Mouse (Mus musculus) v-Abl transformed pro-B cells (cell line): ENCODE results near the gene Ccnd3.

Experiments
- in situ Hi-C, 2 experiments: fragments of 400-800 bp; cut with MboI; formaldehyde crosslinking; loops; one replicate each; pipeline ENCODE4 v1.15.1; 2025; ENCODE audit not compliant: unreplicated experiment in 2 of 2

Gene Ccnd3

GRCm38 (mm10) chr17:47508012-47508608 is 3.3 kb downstream of the Ccnd3 start:
- in situ Hi-C loops, result loop anchor here (5.0 to 25.0 kb wide), 4 partner anchors 99 to 429 kb away; partner anchors contain the start of genes Frs3 (in 1 of the 2), Gm21981 (in 1 of the 2), Prickle4 (in 1 of the 2) and Tomm6 (in 1 of the 2)

GRCm38 (mm10) chr17:47509031-47509705 is 4.3 kb downstream of the Ccnd3 start:
- in situ Hi-C loops, result loop anchor here (5.0 to 25.0 kb wide), 4 partner anchors 98 to 428 kb away; partner anchors contain the start of genes Frs3 (in 1 of the 2), Gm21981 (in 1 of the 2), Prickle4 (in 1 of the 2) and Tomm6 (in 1 of the 2)

GRCm38 (mm10) chr17:47511111-47512020 is 6.5 kb downstream of the Ccnd3 start:
- in situ Hi-C loops, result loop anchor here (5.0 to 25.0 kb wide), 3 partner anchors 46 to 426 kb away; no protein-coding TSS in a partner anchor

GRCm38 (mm10) chr17:47512956-47513775 is 8.3 kb downstream of the Ccnd3 start:
- in situ Hi-C loops, result loop anchor here (5.0 to 25.0 kb wide), 3 partner anchors 44 to 424 kb away; no protein-coding TSS in a partner anchor

- in situ Hi-C loops, result loop anchor here in 1 of 2 experiments (25.0 kb wide), 1 partner anchor 422 kb away; no protein-coding TSS in a partner anchor
Observed at GRCm38 (mm10) chr17:47515180-47515844, 10.5 kb downstream of the Ccnd3 start.

GRCm38 (mm10) chr17:47516232-47516631 is 11.4 kb downstream of the Ccnd3 start:
- in situ Hi-C loops, result loop anchor here in 1 of 2 experiments (25.0 kb wide), 1 partner anchor 421 kb away; no protein-coding TSS in a partner anchor

GRCm38 (mm10) chr17:47518205-47518604 is 13.4 kb downstream of the Ccnd3 start:
- in situ Hi-C loops, result loop anchor here in 1 of 2 experiments (25.0 kb wide), 1 partner anchor 419 kb away; no protein-coding TSS in a partner anchor

GRCm38 (mm10) chr17:47521551-47522258 is 16.9 kb downstream of the Ccnd3 start:
- in situ Hi-C loops, result loop anchor here in 1 of 2 experiments (25.0 kb wide), 1 partner anchor 416 kb away; no protein-coding TSS in a partner anchor

GRCm38 (mm10) chr17:47522536-47522935 is 17.7 kb downstream of the Ccnd3 start:
- in situ Hi-C loops, result loop anchor here in 1 of 2 experiments (25.0 kb wide), 1 partner anchor 415 kb away; no protein-coding TSS in a partner anchor

GRCm38 (mm10) chr17:47523211-47523682 is 18.4 kb downstream of the Ccnd3 start:
- in situ Hi-C loops, result loop anchor here in 1 of 2 experiments (25.0 kb wide), 1 partner anchor 414 kb away; no protein-coding TSS in a partner anchor

GRCm38 (mm10) chr17:47524055-47524454 is 19.2 kb downstream of the Ccnd3 start:
- in situ Hi-C loops, result loop anchor here in 1 of 2 experiments (25.0 kb wide), 1 partner anchor 413 kb away; no protein-coding TSS in a partner anchor

GRCm38 (mm10) chr17:47524991-47525390 is 20.1 kb downstream of the Ccnd3 start:
- in situ Hi-C loops, result loop anchor here in 1 of 2 experiments (25.0 kb wide), 1 partner anchor 412 kb away; no protein-coding TSS in a partner anchor

GRCm38 (mm10) chr17:47526856-47527520 is 22.1 kb downstream of the Ccnd3 start:
- in situ Hi-C loops, result no loop called here

- in situ Hi-C loops, result no loop called here
Observed at GRCm38 (mm10) chr17:47527581-47528300, 22.9 kb downstream of the Ccnd3 start.

- in situ Hi-C loops, result no loop called here
Observed at GRCm38 (mm10) chr17:47528919-47529318, 24.1 kb downstream of the Ccnd3 start.

- in situ Hi-C loops, result no loop called here
Observed at GRCm38 (mm10) chr17:47529595-47529994, 24.7 kb downstream of the Ccnd3 start.
